Mouse (Mus musculus) embryonic fibroblast, embryonic 13.5 days (primary cell): Measurements from ENCODE around the gene Scfd2.

Experiments
- CTCF ChIP-seq: IDR thresholded peaks from 2 replicates; pipeline ENCODE4 v1.5.1; 2011; ENCODE audit warnings: mild to moderate bottlenecking, control low read depth, low read length, moderate library complexity, borderline replicate concordance; ENCODE audit not compliant: insufficient read depth
- POLR2A ChIP-seq: IDR thresholded peaks from 2 replicates; pipeline ENCODE4 v1.6.1; 2011; ENCODE audit warnings: low read depth, mild to moderate bottlenecking, control low read depth, low read length, moderate library complexity

- TF ChIP-seq CTCF, result no peak
- TF ChIP-seq POLR2A, result no peak
Measured at GRCm38 (mm10) chr5:74273313-74273712, 258.2 kb downstream of the Scfd2 start.
